Mouse (Mus musculus): Measurements from ENCODE around the gene Irf5. TPM values are rescaled to one million over a fixed set of nuclear protein-coding genes. Genes with fewer than 3 reads are reported as not detected.

Irf5 gene
- 3.1 and 3.7 TPM in 2 replicates for polyA plus RNA-seq (2015; fragmentation: Nextera tagmentation; extraction: Ambion mirVana)

GRCm38 (mm10) chr6:29526281-29527251 lies at the start of gene Irf5:
TSS of gene Irf5 (plus strand) at chr6:29526625.

DNA sequence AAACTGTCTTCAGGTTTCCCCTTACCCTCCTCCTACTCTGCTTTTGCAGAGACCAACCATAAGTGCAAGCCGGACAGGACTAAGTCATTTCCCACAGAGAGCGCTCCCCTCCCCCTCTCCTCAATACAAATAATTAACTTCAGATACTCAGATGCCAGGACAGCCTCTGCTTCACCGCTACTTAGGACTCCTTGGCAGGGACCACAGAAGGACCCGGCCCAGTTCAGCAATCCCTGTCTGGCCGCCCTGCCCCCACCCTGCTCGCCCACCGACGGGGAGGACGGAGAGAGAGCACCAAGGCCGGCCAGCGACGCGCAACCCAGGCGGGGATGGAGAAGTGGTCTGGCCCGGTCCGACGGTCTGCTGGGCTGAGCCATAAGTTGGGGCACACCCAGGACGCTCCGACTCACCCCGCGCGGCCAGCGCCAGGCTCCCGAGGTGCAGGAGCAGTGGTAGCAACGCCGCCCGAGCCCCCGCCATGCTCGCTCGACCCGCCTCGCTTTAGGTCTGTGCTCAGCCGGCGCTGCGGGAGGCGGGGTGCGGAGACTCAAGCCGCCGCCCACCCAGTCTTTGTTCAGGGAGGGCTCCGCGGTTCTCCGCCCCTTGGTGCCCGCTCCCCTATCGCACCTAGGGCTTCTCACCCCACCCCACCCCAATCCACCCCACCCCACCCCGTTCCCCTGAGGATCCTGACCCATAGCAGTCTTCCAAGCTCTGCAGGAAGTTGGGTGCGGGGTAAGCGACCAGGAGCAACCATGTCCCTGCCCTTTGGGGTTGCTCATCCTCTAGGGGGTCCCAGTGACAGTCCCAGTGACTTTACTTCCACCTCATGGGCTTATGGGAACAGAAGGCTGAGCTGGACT lies 18.7 kb upstream of the Irf5 start, which contains the start of gene Kcp:
Gene Kcp (minus strand): TSS at position 506 of the 863 bp plus-strand sequence.

Other genes with a start within 250 kb of the Irf5 start
- 0.25 and 0.32 TPM in 2 replicates for gene Fam71f2, start 247.0 kb upstream of the Irf5 start, polyA plus RNA-seq (2015; fragmentation: Nextera tagmentation; extraction: Ambion mirVana)
- gene Fam71f1, start 207.5 kb upstream of the Irf5 start, polyA plus RNA-seq (2015; fragmentation: Nextera tagmentation; extraction: Ambion mirVana) = not detected in 2 replicates
- gene Calu, start 178.6 kb upstream of the Irf5 start, polyA plus RNA-seq (2015; fragmentation: Nextera tagmentation; extraction: Ambion mirVana) = 113 and 123 TPM in 2 replicates
- 0.43 and 0.62 TPM in 2 replicates for gene Opn1sw, start 138.2 kb upstream of the Irf5 start, polyA plus RNA-seq (2015; fragmentation: Nextera tagmentation; extraction: Ambion mirVana)
- 76.6 and 87.2 TPM in 2 replicates for gene Ccdc136, start 130.3 kb upstream of the Irf5 start, polyA plus RNA-seq (2015; fragmentation: Nextera tagmentation; extraction: Ambion mirVana)
- gene Flnc, start 93.4 kb upstream of the Irf5 start, polyA plus RNA-seq (2015; fragmentation: Nextera tagmentation; extraction: Ambion mirVana) = 3.0 and 3.3 TPM in 2 replicates
- gene Atp6v1f, start 58.9 kb upstream of the Irf5 start, polyA plus RNA-seq (2015; fragmentation: Nextera tagmentation; extraction: Ambion mirVana) = 399 and 411 TPM in 2 replicates
- gene Atp6v1fnb, start 55.2 kb upstream of the Irf5 start, polyA plus RNA-seq (2015; fragmentation: Nextera tagmentation; extraction: Ambion mirVana) = not detected in 2 replicates
- 8.4 and 13.4 TPM in 2 replicates for gene Kcp, start 18.7 kb upstream of the Irf5 start, polyA plus RNA-seq (2015; fragmentation: Nextera tagmentation; extraction: Ambion mirVana)
- gene Tnpo3, start 83.3 kb downstream of the Irf5 start, polyA plus RNA-seq (2015; fragmentation: Nextera tagmentation; extraction: Ambion mirVana) = 51.4 and 53.3 TPM in 2 replicates
- 27.5 and 28.9 TPM in 2 replicates for gene Tspan33, start 167.6 kb downstream of the Irf5 start, polyA plus RNA-seq (2015; fragmentation: Nextera tagmentation; extraction: Ambion mirVana)
- gene Smo, start 208.9 kb downstream of the Irf5 start, polyA plus RNA-seq (2015; fragmentation: Nextera tagmentation; extraction: Ambion mirVana) = 11.9 and 12.0 TPM in 2 replicates
- gene Ahcyl2, start 241.4 kb downstream of the Irf5 start, polyA plus RNA-seq (2015; fragmentation: Nextera tagmentation; extraction: Ambion mirVana) = 21.9 and 22.9 TPM in 2 replicates